Mouse (Mus musculus) liver, postnatal 0 days (tissue): Measurements from ENCODE around the gene Retsat.

Experiments used
- CTCF ChIP-seq: sonication (generic); IDR thresholded peaks from 2 replicates; pipeline ENCODE4 v1.5.1; 2016; ENCODE audit warnings: antibody characterized with exemption, low read depth
- EP300 ChIP-seq: IDR thresholded peaks from 2 replicates; pipeline ENCODE4 v1.6.1; 2016; ENCODE audit warnings: antibody characterized with exemption, low read depth, mild to moderate bottlenecking

- TF ChIP-seq CTCF (no peak), EP300 (no peak)
Observed at GRCm38 (mm10) chr6:72593011-72593803, 5.1 kb upstream of the Retsat start.
